Mouse (Mus musculus) R1 (cell line): ENCODE data around the gene Lrrc8c.

Experiments
- DNase-seq: peaks from one replicate; pipeline ENCODE4 v3.0.0-alpha.2; 2018; ENCODE audit warnings: low read depth, low spot score

Lrrc8c gene

GRCm38 (mm10) chr5:105519096-105519975 lies at the start of gene Lrrc8c:
Lrrc8c (plus strand) TSS chr5:105519388.
- DNase-seq = peak; percentile 47

GRCm38 (mm10) chr5:105472983-105473705 lies 46.0 kb upstream of the Lrrc8c start:
- DNase-seq = no peak

- no peak for DNase-seq
These were observed 41.7 kb upstream of the Lrrc8c start for GRCm38 (mm10) chr5:105477527-105477926.

GRCm38 (mm10) chr5:105479673-105480072 lies 39.5 kb upstream of the Lrrc8c start:
- DNase-seq = no peak

- DNase-seq = peak; percentile 53
These were observed 38.6 kb upstream of the Lrrc8c start for GRCm38 (mm10) chr5:105480561-105480960.

- no peak for DNase-seq
These were observed 35.6 kb upstream of the Lrrc8c start for GRCm38 (mm10) chr5:105483632-105484031.

GRCm38 (mm10) chr5:105484247-105484646 lies 34.9 kb upstream of the Lrrc8c start:
- DNase-seq = no peak

- no peak for DNase-seq
These were observed 34.3 kb upstream of the Lrrc8c start for GRCm38 (mm10) chr5:105484891-105485290.

GRCm38 (mm10) chr5:105490211-105490610 lies 29.0 kb upstream of the Lrrc8c start:
- DNase-seq = no peak

GRCm38 (mm10) chr5:105491389-105491788 lies 27.8 kb upstream of the Lrrc8c start:
- peak; percentile 42 for DNase-seq

- peak; percentile 47 for DNase-seq
These were observed 26.6 kb upstream of the Lrrc8c start for GRCm38 (mm10) chr5:105492367-105493246.

- DNase-seq = no peak
These were observed 25.8 kb upstream of the Lrrc8c start for GRCm38 (mm10) chr5:105493377-105493776.

- no peak for DNase-seq
These were observed 24.8 kb upstream of the Lrrc8c start for GRCm38 (mm10) chr5:105494246-105494917.

GRCm38 (mm10) chr5:105494918-105495901 lies 24.0 kb upstream of the Lrrc8c start:
- peak; percentile 92 for DNase-seq

- DNase-seq = peak; percentile 47
These were observed 23.1 kb upstream of the Lrrc8c start for GRCm38 (mm10) chr5:105496133-105496532.

- DNase-seq = no peak
These were observed 22.6 kb upstream of the Lrrc8c start for GRCm38 (mm10) chr5:105496586-105496985.

- peak; percentile 77 for DNase-seq
These were observed 20.7 kb upstream of the Lrrc8c start for GRCm38 (mm10) chr5:105498429-105499000.

GRCm38 (mm10) chr5:105499396-105499795 lies 19.8 kb upstream of the Lrrc8c start:
- peak; percentile 46 for DNase-seq
